Mouse (Mus musculus) brown adipose tissue, adult 24 weeks (tissue): ENCODE measurements around the gene Mycbp2. TPM values are rescaled to one million over a fixed set of nuclear protein-coding genes. Genes with fewer than 3 reads are reported as not detected.

ENCODE experiments used
- H3K27ac ChIP-seq: fragments of 200-500 bp; replicated peaks from 2 replicates; pipeline ENCODE4 v1.5.1; 2012; ENCODE audit warnings: low read depth, mild to moderate bottlenecking, low read length
- H3K4me1 ChIP-seq: fragments of 200-500 bp; 2 replicates; pipeline ENCODE4 v1.6.1; 2012; ENCODE audit warnings: low read length, mixed read lengths; ENCODE audit not compliant: control insufficient read depth, insufficient read depth, insufficient read length
- H3K4me3 ChIP-seq: fragments of 200-500 bp; 2 replicates; pipeline ENCODE4 v1.5.1; 2012; ENCODE audit warnings: low read depth, mild to moderate bottlenecking, low read length, moderate library complexity; ENCODE audit not compliant: insufficient read depth
- polyA plus RNA-seq: library from polyadenylated mRNA; stranded (reverse); fragments of >200 nt; gene quantifications from 2 replicates; pipeline ENCODE4 v1.2.4, GENCODE M21; 2012; ENCODE audit not compliant: missing spikeins, insufficient read depth, insufficient read length

Mycbp2 gene
- 18.1 and 19.1 TPM in 2 replicates for polyA plus RNA-seq

GRCm38 (mm10) chr14:103346729-103347505 lies at the start of gene Mycbp2:
Gene Mycbp2, minus strand, starts transcription at chr14:103346814.
- peak within 1 kb of the TSS; percentile 82 for H3K4me3 ChIP-seq
- peak within 1 kb of the TSS; percentile 48 for H3K27ac ChIP-seq
- H3K4me1 ChIP-seq: peaks cover 3% of the 10 kb centered on the region; the same call in 1 of the 2 replicates

- H3K4me3 ChIP-seq: no peak overlapping the region
- H3K27ac ChIP-seq: no peak overlapping the region
- no peaks in the 10 kb centered on the region for H3K4me1 ChIP-seq
These were observed 45.8 kb upstream of the Mycbp2 start for GRCm38 (mm10) chr14:103392391-103392790.

GRCm38 (mm10) chr14:103387431-103387830 lies 40.8 kb upstream of the Mycbp2 start:
- Histone ChIP-seq H3K27ac (no peak overlapping the region), H3K4me3 (no peak overlapping the region), H3K4me1 (no peaks in the 10 kb centered on the region)

- H3K4me1 ChIP-seq: no peaks in the 10 kb centered on the region
- H3K27ac ChIP-seq: no peak overlapping the region
- no peak overlapping the region for H3K4me3 ChIP-seq
These were observed 40.3 kb upstream of the Mycbp2 start for GRCm38 (mm10) chr14:103386871-103387270.

- Histone ChIP-seq H3K4me3 (no peak overlapping the region), H3K4me1 (no peaks in the 10 kb centered on the region)
These were observed 38.5 kb upstream of the Mycbp2 start for GRCm38 (mm10) chr14:103385084-103385610.

GRCm38 (mm10) chr14:103378703-103379102 lies 32.1 kb upstream of the Mycbp2 start:
- H3K4me1 ChIP-seq: no peaks in the 10 kb centered on the region
- H3K4me3 ChIP-seq: no peak overlapping the region
- no peak overlapping the region for H3K27ac ChIP-seq

More at GRCm38 (mm10) chr14:103385084-103385610, 38.5 kb upstream of the Mycbp2 start:
- H3K27ac ChIP-seq: no peak overlapping the region

- Histone ChIP-seq H3K4me1 (no peaks in the 10 kb centered on the region), H3K4me3 (no peak overlapping the region), H3K27ac (no peak overlapping the region)
These were observed 30.2 kb upstream of the Mycbp2 start for GRCm38 (mm10) chr14:103376765-103377164.

- H3K27ac ChIP-seq: no peak overlapping the region
- H3K4me3 ChIP-seq: no peak overlapping the region
- no peaks in the 10 kb centered on the region for H3K4me1 ChIP-seq
These were observed 28.9 kb upstream of the Mycbp2 start for GRCm38 (mm10) chr14:103375523-103375922.

- Histone ChIP-seq H3K27ac (no peak overlapping the region), H3K4me1 (no peaks in the 10 kb centered on the region), H3K4me3 (no peak overlapping the region)
These were observed 16.6 kb upstream of the Mycbp2 start for GRCm38 (mm10) chr14:103363199-103363598.

- H3K4me3 ChIP-seq: no peak overlapping the region
- no peaks in the 10 kb centered on the region for H3K4me1 ChIP-seq
- H3K27ac ChIP-seq: no peak overlapping the region
These were observed 9.5 kb upstream of the Mycbp2 start for GRCm38 (mm10) chr14:103356066-103356465.

GRCm38 (mm10) chr14:103354396-103355352 lies 8.1 kb upstream of the Mycbp2 start:
- no peak overlapping the region for H3K27ac ChIP-seq
- no peaks in the 10 kb centered on the region; the same call in 1 of the 2 replicates for H3K4me1 ChIP-seq
- no peak overlapping the region for H3K4me3 ChIP-seq

- peak overlapping the region; percentile 48 for H3K27ac ChIP-seq
- H3K4me1 ChIP-seq: peaks cover 3% of the 10 kb centered on the region; the same call in 1 of the 2 replicates
- H3K4me3 ChIP-seq: peak overlapping the region; percentile 82
These were observed 521 bp downstream of the Mycbp2 start for GRCm38 (mm10) chr14:103345858-103346728.

GRCm38 (mm10) chr14:103345486-103345857 lies 1.1 kb downstream of the Mycbp2 start:
- Histone ChIP-seq H3K4me1 (peaks cover 3% of the 10 kb centered on the region; the same call in 1 of the 2 replicates), H3K27ac (peak overlapping the region; percentile 48; the same call in 1 of the 2 replicates), H3K4me3 (peak overlapping the region; percentile 82)

- no peak overlapping the region for H3K27ac ChIP-seq
- peak overlapping the region; percentile 49; the same call in 1 of the 2 replicates for H3K4me3 ChIP-seq
- H3K4me1 ChIP-seq: peaks cover 3% of the 10 kb centered on the region; the same call in 1 of the 2 replicates
These were observed 1.6 kb downstream of the Mycbp2 start for GRCm38 (mm10) chr14:103345011-103345410.
